In genomic region chr2:154552424-154552907, GRCm38 (mm10) we compare ENCODE assay signal across 8 mouse cellular contexts. TPM values are rescaled to one million over a fixed set of nuclear protein-coding genes. Genes with fewer than 3 reads are reported as not detected.
DNase-seq lines count a peak whose midpoint lies in the region; ATAC-seq and TF ChIP-seq lines count a peak whose summit lies in the region.
"Had no signal": no experiment of that assay in that cellular context is flagged by ENCODE, and none has a peak within 500 bp of the region (broad histone marks: within the 10 kb centered on the region; RNA-seq: fewer than 3 reads in every experiment).

No protein-coding gene starts in this region.

- H3K4me3 ChIP-seq in intestine, embryonic 15.5 days (replicated peaks) = 0 out of 2 replicates have a peak overlapping the region, but pooled peaks have one; percentile 5
- peak overlapping the region; percentile 8; the same call in 1 of the 2 replicates for H3K4me3 ChIP-seq in limb, embryonic 14.5 days (replicated peaks; ENCODE audit: low read length)
- H3K4me3 ChIP-seq in midbrain, embryonic 16.5 days (ENCODE audit: low read depth, low read length) = no peak overlapping the region
- H3K4me3 ChIP-seq: megakaryocyte, embryonic 14.5 days had no signal

- no peak for TF ChIP-seq POLR2A in limb, embryonic 14.5 days (IDR thresholded peaks at IDR 0.05; ENCODE audit: borderline replicate concordance, extremely low read depth, insufficient read depth, insufficient read length)

- 25% methylated on average over 27 of the region's 27 CpGs for WGBS in intestine, embryonic 15.5 days
- WGBS in limb, embryonic 14.5 days = 19% methylated on average over 27 of the region's 27 CpGs
- 22% methylated on average over 27 of the region's 27 CpGs for WGBS in midbrain, embryonic 16.5 days

- H3K9me3 ChIP-seq in intestine, embryonic 15.5 days = no peaks in the 10 kb centered on the region
- H3K9me3 ChIP-seq in limb, embryonic 14.5 days (ENCODE audit: control insufficient read depth, low read length) = no peaks in the 10 kb centered on the region
- H3K9me3 ChIP-seq in midbrain, embryonic 16.5 days (replicated peaks; ENCODE audit: control insufficient read depth, low read length, poor library complexity, severe bottlenecking) = no peaks in the 10 kb centered on the region
- H3K9me3 ChIP-seq: megakaryocyte, embryonic 14.5 days had no signal

- peaks cover 28% of the 10 kb centered on the region for H3K27me3 ChIP-seq in intestine, embryonic 15.5 days (replicated peaks)
- H3K27me3 ChIP-seq in limb, embryonic 14.5 days (ENCODE audit: control insufficient read depth, insufficient read depth, low read length) = peaks cover 15% of the 10 kb centered on the region
- no peaks in the 10 kb centered on the region; the same call in none of the 2 replicates for H3K27me3 ChIP-seq in midbrain, embryonic 16.5 days (ENCODE audit: control insufficient read depth, insufficient read depth, low read depth, low read length)

- H3K9ac ChIP-seq in intestine, embryonic 15.5 days = 0 out of 2 replicates have a peak overlapping the region, but pooled peaks have one; percentile 1
- H3K9ac ChIP-seq in limb, embryonic 14.5 days (ENCODE audit: low read depth, low read length, severe bottlenecking) = peak overlapping the region; percentile 21; the same call in 1 of the 2 replicates
- H3K9ac ChIP-seq in midbrain, embryonic 16.5 days (ENCODE audit: low read depth, low read length) = no peak overlapping the region

- H3K4me1 ChIP-seq in intestine, embryonic 15.5 days (replicated peaks) = peaks cover 18% of the 10 kb centered on the region
- H3K4me1 ChIP-seq in limb, embryonic 14.5 days (ENCODE audit: control insufficient read depth, insufficient read depth, low read length) = peaks cover 26% of the 10 kb centered on the region
- peaks cover 16% of the 10 kb centered on the region for H3K4me1 ChIP-seq in midbrain, embryonic 16.5 days (ENCODE audit: control insufficient read depth, insufficient read depth, low read length)

- peak overlapping the region; percentile 48 for H3K4me2 ChIP-seq in intestine, embryonic 15.5 days (replicated peaks)
- peak overlapping the region; percentile 41 for H3K4me2 ChIP-seq in limb, embryonic 14.5 days (replicated peaks; ENCODE audit: low read depth, low read length, severe bottlenecking)
- peak overlapping the region; percentile 29 for H3K4me2 ChIP-seq in midbrain, embryonic 16.5 days (ENCODE audit: low read length)

- DNase-seq in adrenal gland, postnatal 14 days = peak; percentile 90
- DNase-seq in embryo, embryonic 9.5 days (ENCODE audit: extremely low spot score) = peak; percentile 66
- peak; percentile 50 to 83 for DNase-seq in gastrocnemius, postnatal 4 days (ENCODE audit: low spot score in 2 of 2)
- peak; percentile 52 for DNase-seq in limb, embryonic 14.5 days (ENCODE audit: low spot score)
- DNase-seq in spleen, postnatal 10 days (ENCODE audit: low spot score in 2 of 2) = peak; percentile 54 to 82

- no peaks in the 10 kb centered on the region for H3K36me3 ChIP-seq in intestine, embryonic 15.5 days
- no peaks in the 10 kb centered on the region for H3K36me3 ChIP-seq in limb, embryonic 14.5 days (ENCODE audit: control insufficient read depth, insufficient read depth, low read length)
- no peaks in the 10 kb centered on the region for H3K36me3 ChIP-seq in midbrain, embryonic 16.5 days (ENCODE audit: control insufficient read depth, insufficient read depth, low read length)

- ATAC-seq in intestine, embryonic 15.5 days = peak; percentile 37
- ATAC-seq in limb, embryonic 14.5 days (ENCODE audit: low FRiP score, low read depth) = peak; percentile 42
- ATAC-seq in midbrain, embryonic 16.5 days = peak; percentile 50

- H3K27ac ChIP-seq in intestine, embryonic 15.5 days = no peak overlapping the region
- H3K27ac ChIP-seq in limb, embryonic 14.5 days (replicated peaks; ENCODE audit: low read depth, low read length) = no peak overlapping the region
- no peak overlapping the region for H3K27ac ChIP-seq in midbrain, embryonic 16.5 days (ENCODE audit: low read length)

RNA-seq across cellular contexts. Expression of gene Actl10, which starts 0.9 kb away (rescaled TPM):
- not detected in 2 replicates for total RNA-seq in adrenal gland, postnatal 14 days (2021)
- total RNA-seq in gastrocnemius, postnatal 4 days (2021) = under 1 TPM; 0.25 to 0.29 TPM
- polyA plus RNA-seq in intestine, embryonic 15.5 days (2015; fragmentation: Nextera tagmentation; extraction: Ambion mirVana) = 0.15 TPM in 1 of 2 replicates, not detected in the other
- 0.09 TPM in 1 of 2 replicates, not detected in the other for polyA plus RNA-seq in limb, embryonic 14.5 days (2012; rRNA removed)
- 0.21 and 0.30 TPM in 2 replicates for polyA plus RNA-seq in limb, embryonic 14.5 days (2014; fragmentation: Nextera tagmentation; extraction: Ambion mirVana)
- 0.19 and 0.44 TPM in 2 replicates for polyA plus RNA-seq in midbrain, embryonic 16.5 days (2015; fragmentation: Nextera tagmentation; extraction: Ambion mirVana)

RNA-seq across cellular contexts. Expression of gene 1700003F12Rik, which starts 5.6 kb away (rescaled TPM):
- total RNA-seq in adrenal gland, postnatal 14 days (2021) = 0.56 TPM in 1 of 2 replicates, not detected in the other
- under 1 TPM; 0.44 to 0.80 TPM for total RNA-seq in gastrocnemius, postnatal 4 days (2021)
- polyA plus RNA-seq in intestine, embryonic 15.5 days (2015; fragmentation: Nextera tagmentation; extraction: Ambion mirVana) = 0.52 and 0.57 TPM in 2 replicates
- 0.48 and 0.59 TPM in 2 replicates for polyA plus RNA-seq in limb, embryonic 14.5 days (2012; rRNA removed)
- polyA plus RNA-seq in limb, embryonic 14.5 days (2014; fragmentation: Nextera tagmentation; extraction: Ambion mirVana) = 0.91 and 1.4 TPM in 2 replicates
- 1.9 and 2.3 TPM in 2 replicates for polyA plus RNA-seq in midbrain, embryonic 16.5 days (2015; fragmentation: Nextera tagmentation; extraction: Ambion mirVana)

RNA-seq across cellular contexts. Expression of gene Necab3, which starts 6.2 kb away (rescaled TPM):
- total RNA-seq in adrenal gland, postnatal 14 days (2021) = 2.3 and 3.9 TPM in 2 replicates
- total RNA-seq in gastrocnemius, postnatal 4 days (2021) = 1 to 10 TPM; 1.8 to 2.1 TPM
- 1.2 TPM in 2 replicates for polyA plus RNA-seq in intestine, embryonic 15.5 days (2015; fragmentation: Nextera tagmentation; extraction: Ambion mirVana)
- 6.7 and 8.0 TPM in 2 replicates for polyA plus RNA-seq in limb, embryonic 14.5 days (2012; rRNA removed)
- 3.8 and 3.9 TPM in 2 replicates for polyA plus RNA-seq in limb, embryonic 14.5 days (2014; fragmentation: Nextera tagmentation; extraction: Ambion mirVana)
- polyA plus RNA-seq in midbrain, embryonic 16.5 days (2015; fragmentation: Nextera tagmentation; extraction: Ambion mirVana) = 18.5 and 19.9 TPM in 2 replicates

RNA-seq across cellular contexts. Expression of gene E2f1, which starts 17.2 kb away (rescaled TPM):
- total RNA-seq in adrenal gland, postnatal 14 days (2021) = 12.1 and 12.2 TPM in 2 replicates
- 10 to 100 TPM; 16.6 TPM for total RNA-seq in gastrocnemius, postnatal 4 days (2021)
- polyA plus RNA-seq in intestine, embryonic 15.5 days (2015; fragmentation: Nextera tagmentation; extraction: Ambion mirVana) = 16.7 and 18.7 TPM in 2 replicates
- polyA plus RNA-seq in limb, embryonic 14.5 days (2012; rRNA removed) = 38.3 and 41.8 TPM in 2 replicates
- 9.3 and 9.4 TPM in 2 replicates for polyA plus RNA-seq in limb, embryonic 14.5 days (2014; fragmentation: Nextera tagmentation; extraction: Ambion mirVana)
- 3.2 and 4.2 TPM in 2 replicates for polyA plus RNA-seq in midbrain, embryonic 16.5 days (2015; fragmentation: Nextera tagmentation; extraction: Ambion mirVana)

RNA-seq across cellular contexts. Expression of gene Pxmp4, which starts 51.0 kb away (rescaled TPM):
- total RNA-seq in adrenal gland, postnatal 14 days (2021) = 41.9 and 44.4 TPM in 2 replicates
- 10 to 100 TPM; 15.7 to 20.9 TPM for total RNA-seq in gastrocnemius, postnatal 4 days (2021)
- 28.0 and 32.9 TPM in 2 replicates for polyA plus RNA-seq in intestine, embryonic 15.5 days (2015; fragmentation: Nextera tagmentation; extraction: Ambion mirVana)
- 20.6 and 21.2 TPM in 2 replicates for polyA plus RNA-seq in limb, embryonic 14.5 days (2012; rRNA removed)
- polyA plus RNA-seq in limb, embryonic 14.5 days (2014; fragmentation: Nextera tagmentation; extraction: Ambion mirVana) = 27.0 and 27.6 TPM in 2 replicates
- 14.1 and 15.9 TPM in 2 replicates for polyA plus RNA-seq in midbrain, embryonic 16.5 days (2015; fragmentation: Nextera tagmentation; extraction: Ambion mirVana)
